Mouse (Mus musculus) embryonic fibroblast, embryonic 13.5 days (primary cell): ENCODE results near the gene Akip1.

Experiments used
- CTCF ChIP-seq: IDR thresholded peaks from 2 replicates; pipeline ENCODE4 v1.5.1; 2011; ENCODE audit warnings: mild to moderate bottlenecking, control low read depth, low read length, moderate library complexity, borderline replicate concordance; ENCODE audit not compliant: insufficient read depth
- POLR2A ChIP-seq: IDR thresholded peaks from 2 replicates; pipeline ENCODE4 v1.6.1; 2011; ENCODE audit warnings: low read depth, mild to moderate bottlenecking, control low read depth, low read length, moderate library complexity

- TF ChIP-seq CTCF (no peak), POLR2A (no peak)
Observed at GRCm38 (mm10) chr7:109754034-109754433, 50.5 kb downstream of the Akip1 start.
